Comparison of ENCODE assay signal across 23 mouse cellular contexts in the genomic region with DNA sequence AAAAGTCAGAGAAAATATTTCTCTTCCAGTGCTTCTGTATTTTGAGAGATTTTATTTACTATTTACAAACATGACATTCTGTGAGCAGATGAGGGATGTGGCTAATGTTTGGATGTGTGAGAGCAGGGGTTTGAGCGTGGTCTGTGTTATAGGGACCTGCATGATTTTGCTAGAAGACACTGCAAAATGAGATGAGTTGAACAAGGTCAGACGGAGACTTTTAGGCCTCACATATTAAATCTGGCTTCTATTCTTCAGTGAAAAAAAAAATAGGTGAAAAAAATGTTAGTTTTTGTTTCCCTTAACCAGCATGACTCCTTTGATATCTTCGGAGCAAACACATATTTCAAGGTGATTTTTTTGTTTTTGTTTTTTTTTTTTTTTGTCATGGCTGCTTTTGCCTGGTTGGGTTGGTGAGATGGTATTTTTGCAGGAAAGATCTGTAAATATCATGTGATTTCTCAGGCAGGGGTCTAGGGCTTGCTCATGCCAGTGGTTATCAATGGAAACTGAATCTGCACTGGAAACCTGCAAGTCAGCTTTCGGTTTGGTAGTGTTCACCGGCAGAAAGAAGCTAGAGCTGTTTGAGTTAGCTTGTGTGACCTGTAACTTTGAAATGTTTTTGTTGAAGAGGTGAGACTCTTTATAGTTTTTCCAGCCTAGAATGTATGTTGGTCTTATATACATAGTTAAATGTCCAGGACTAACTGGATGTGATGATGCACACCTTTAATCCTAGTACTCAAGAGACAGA. TPM values are rescaled to one million over a fixed set of nuclear protein-coding genes. Genes with fewer than 3 reads are reported as not detected.
DNase-seq lines count a peak whose midpoint lies in the region; ATAC-seq and TF ChIP-seq lines count a peak whose summit lies in the region.
"Had no signal": no experiment of that assay in that cellular context is flagged by ENCODE, and none has a peak within 500 bp of the region (broad histone marks: within the 10 kb centered on the region; RNA-seq: fewer than 3 reads in every experiment).

No protein-coding gene starts in this region.

- TF ChIP-seq POLR2A in thymus, adult 2 months (IDR thresholded peaks at IDR 0.05; ENCODE audit: control insufficient read depth, extremely low read depth, insufficient read depth, low read length, poor library complexity): no peak

- peak; percentile 21 for DNase-seq in thymus, adult 2 months
- no peak for DNase-seq in thymus, postnatal 14 days
- peak; percentile 29 for DNase-seq in CD4-positive, CD25-positive, alpha-beta regulatory T cell, adult 2 months (ENCODE audit: low read depth, low spot score)
- peak; percentile 29 for DNase-seq in naive thymus-derived CD4-positive, alpha-beta T cell, adult 2 months (ENCODE audit: low read depth)
- DNase-seq in testis, postnatal 10 days (ENCODE audit: low spot score): no peak
- DNase-seq: adrenal gland, adult 2 months; adrenal gland, postnatal 25 days; cerebellum, adult 2 months; cerebellum, postnatal 10 days; gastrocnemius, adult 2 months; gastrocnemius, postnatal 25 days; heart, adult 18-20 months; heart, postnatal 14 days had no signal

- 18% methylated on average over 5 of the region's 5 CpGs for WGBS in thymus, adult 2 months
- 86% methylated on average over 5 of the region's 5 CpGs for WGBS in midbrain, embryonic 16.5 days

- H3K27me3 ChIP-seq in thymus, adult 2 months (ENCODE audit: control insufficient read depth, insufficient read depth, low read length): no peaks in the 10 kb centered on the region
- no peaks in the 10 kb centered on the region for H3K27me3 ChIP-seq in midbrain, embryonic 16.5 days (ENCODE audit: control insufficient read depth, insufficient read depth, low read depth, low read length)
- H3K27me3 ChIP-seq: hindbrain, embryonic 13.5 days had no signal

- no peak overlapping the region for H3K4me3 ChIP-seq in thymus, adult 2 months (ENCODE audit: control insufficient read depth, insufficient read depth, low read length)
- H3K4me3 ChIP-seq in midbrain, embryonic 16.5 days (ENCODE audit: low read depth, low read length): no peak overlapping the region
- H3K4me3 ChIP-seq: embryonic facial prominence, embryonic 10.5 days; forebrain, embryonic 10.5 days; gastrocnemius, adult 2 months; heart, embryonic 10.5 days; heart, embryonic 15.5 days; hindbrain, embryonic 13.5 days had no signal

- H3K4me1 ChIP-seq in thymus, adult 2 months (replicated peaks; ENCODE audit: control insufficient read depth, insufficient read depth, low read length): peaks cover 18% of the 10 kb centered on the region
- peaks cover 10% of the 10 kb centered on the region; the same call in 1 of the 2 replicates for H3K4me1 ChIP-seq in midbrain, embryonic 16.5 days (ENCODE audit: control insufficient read depth, insufficient read depth, low read length)

- H3K36me3 ChIP-seq in thymus, adult 2 months (ENCODE audit: control insufficient read depth, insufficient read depth, low read length): no peaks in the 10 kb centered on the region
- H3K36me3 ChIP-seq in midbrain, embryonic 16.5 days (ENCODE audit: control insufficient read depth, insufficient read depth, low read length): no peaks in the 10 kb centered on the region
- H3K36me3 ChIP-seq: embryonic facial prominence, embryonic 10.5 days; forebrain, embryonic 10.5 days; G1E; heart, embryonic 10.5 days; heart, embryonic 15.5 days; hindbrain, embryonic 13.5 days had no signal

- no peak overlapping the region for H3K9ac ChIP-seq in midbrain, embryonic 16.5 days (ENCODE audit: low read depth, low read length)
- H3K9ac ChIP-seq: heart, embryonic 15.5 days; hindbrain, embryonic 13.5 days had no signal

- no peak overlapping the region for H3K27ac ChIP-seq in thymus, adult 2 months (ENCODE audit: control insufficient read depth, insufficient read depth, low read length)
- no peak overlapping the region for H3K27ac ChIP-seq in midbrain, embryonic 16.5 days (ENCODE audit: low read length)
- H3K27ac ChIP-seq: embryonic facial prominence, embryonic 10.5 days; forebrain, embryonic 10.5 days; gastrocnemius, adult 2 months; heart, embryonic 10.5 days; heart, embryonic 15.5 days; hindbrain, embryonic 13.5 days had no signal

- no peaks in the 10 kb centered on the region for H3K9me3 ChIP-seq in midbrain, embryonic 16.5 days (replicated peaks; ENCODE audit: control insufficient read depth, low read length, poor library complexity, severe bottlenecking)
- H3K9me3 ChIP-seq: embryonic facial prominence, embryonic 10.5 days; forebrain, embryonic 10.5 days; G1E; heart, embryonic 10.5 days; heart, embryonic 15.5 days; hindbrain, embryonic 13.5 days had no signal

- H3K4me2 ChIP-seq in midbrain, embryonic 16.5 days (ENCODE audit: low read length): no peak overlapping the region
- H3K4me2 ChIP-seq: heart, embryonic 15.5 days; hindbrain, embryonic 13.5 days had no signal

- peak; percentile 25 for ATAC-seq in activated CD4-positive, CD25-positive, alpha-beta regulatory T cell, adult 4 months
- ATAC-seq in midbrain, embryonic 16.5 days: no peak
- ATAC-seq: forebrain, embryonic 14.5 days; Patski had no signal

- TF ChIP-seq CTCF in thymus, adult 2 months (IDR thresholded peaks at IDR 0.05; ENCODE audit: borderline replicate concordance, control insufficient read depth, extremely low read depth, insufficient read depth, low read length, poor library complexity): no peak

RNA-seq across cellular contexts. Expression of a gene that starts 15.5 kb away (rescaled TPM):
- polyA plus RNA-seq in thymus, adult 2 months (2012; rRNA removed): 29.6 and 31.9 TPM in 2 replicates
- 1 to 10 TPM; 1.8 to 1.9 TPM for polyA plus RNA-seq in activated CD4-positive, CD25-positive, alpha-beta regulatory T cell, adult 4 months (2017; shearing (Covaris generic))
- polyA plus RNA-seq in midbrain, embryonic 16.5 days (2015; fragmentation: Nextera tagmentation; extraction: Ambion mirVana): 62.0 and 77.1 TPM in 2 replicates
- polyA plus RNA-seq: G1E had no signal

Comparison
In these comparisons a context has a peak if more than half of its experiments do, and no peak if none do; other contexts are left out.
1. DNase-seq: peak in thymus, adult 2 months (single experiment), CD4-positive, CD25-positive, alpha-beta regulatory T cell, adult 2 months (single experiment) and naive thymus-derived CD4-positive, alpha-beta T cell, adult 2 months (single experiment); none in thymus, postnatal 14 days (single experiment) and testis, postnatal 10 days (single experiment).
2. RNA of a gene that starts 15.5 kb away (polyA plus RNA-seq): 62.0 to 77.1 TPM in midbrain, embryonic 16.5 days and 29.6 to 31.9 TPM in thymus, adult 2 months; 1.8 to 1.9 TPM in activated CD4-positive, CD25-positive, alpha-beta regulatory T cell, adult 4 months; every median in the first group is over 10 times any median in the second.